Mouse (Mus musculus) left cerebral cortex, adult 8-10 months (tissue): ENCODE data around the gene Nova1. TPM values are rescaled to one million over a fixed set of nuclear protein-coding genes. Genes with fewer than 3 reads are reported as not detected.

ENCODE experiments used
- DNase-seq, 2 experiments: peaks; one replicate each; pipeline ENCODE4 v3.0.0; 2022; ENCODE audit warnings: low spot score in 2 of 2
- total RNA-seq, 4 experiments: library from RNA; stranded (reverse); gene quantifications; 2 replicates each; pipeline ENCODE4 v1.2.4; 2022

Gene Nova1
- 10 to 100 TPM; 47.4 to 60.1 (median 51.0) TPM for total RNA-seq

DNA sequence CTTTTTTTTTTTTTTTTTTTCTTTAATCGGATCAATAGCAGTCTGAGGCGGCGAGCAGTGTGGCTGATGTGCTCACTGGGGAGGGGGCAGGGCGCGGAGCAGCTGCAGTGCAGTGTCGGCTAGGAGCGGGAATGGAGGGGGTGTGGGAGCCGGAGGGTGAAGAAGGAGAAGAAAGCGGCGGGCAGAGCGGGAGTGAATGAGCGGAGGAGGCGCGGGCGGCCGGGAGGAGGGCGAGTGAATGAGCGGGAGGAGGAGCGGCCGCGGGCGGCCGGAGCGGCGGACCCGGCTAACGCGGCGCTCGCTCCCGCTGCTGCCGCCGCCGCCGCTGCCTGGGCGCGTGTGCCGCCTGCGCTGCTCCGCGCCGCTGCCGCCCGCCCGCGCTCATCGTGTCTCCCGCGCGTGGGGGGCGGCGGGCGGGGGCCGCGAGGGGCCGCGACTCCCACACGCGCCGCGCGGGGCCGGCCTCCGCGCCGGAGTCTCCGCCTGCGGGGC lies at the start of gene Nova1:
Gene Nova1 (minus strand): TSS at position 74 of the 492 bp plus-strand sequence.
- DNase-seq = peak; percentile 59 to 79

DNA sequence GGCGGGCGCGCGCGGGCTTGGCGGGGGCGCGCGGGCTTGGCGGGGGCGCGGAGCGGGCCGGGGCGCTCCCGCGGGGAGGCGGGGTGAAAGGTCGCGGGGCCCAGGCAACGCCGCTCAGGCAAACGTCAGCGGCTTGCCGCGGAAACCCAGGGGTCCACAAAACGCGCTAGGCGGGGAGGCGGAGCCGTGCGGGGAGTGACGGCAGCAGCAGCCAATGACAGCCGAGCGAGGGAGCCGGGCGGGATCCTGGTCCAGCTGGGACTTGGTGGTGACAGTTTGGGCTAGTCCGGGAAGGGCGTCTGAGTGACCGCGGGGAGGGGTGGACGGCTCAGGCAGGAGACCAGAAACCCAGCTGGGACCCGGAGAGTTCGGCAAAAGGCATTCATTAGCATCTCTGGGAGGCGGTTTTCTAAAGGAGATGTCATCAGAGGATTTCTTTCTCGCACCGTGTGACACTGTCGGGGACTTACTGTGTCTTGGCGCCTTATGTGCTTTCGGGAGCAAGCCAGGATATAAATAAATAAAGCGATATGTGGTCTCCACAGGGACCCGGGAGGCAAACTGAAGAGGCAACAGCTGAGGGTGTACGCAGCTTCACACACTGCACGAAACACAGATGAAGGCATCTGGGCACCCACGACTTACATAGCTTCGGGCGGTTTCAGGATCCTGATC lies 756 bp upstream of the Nova1 start:
- peak; percentile 94 to 98 for DNase-seq

DNA sequence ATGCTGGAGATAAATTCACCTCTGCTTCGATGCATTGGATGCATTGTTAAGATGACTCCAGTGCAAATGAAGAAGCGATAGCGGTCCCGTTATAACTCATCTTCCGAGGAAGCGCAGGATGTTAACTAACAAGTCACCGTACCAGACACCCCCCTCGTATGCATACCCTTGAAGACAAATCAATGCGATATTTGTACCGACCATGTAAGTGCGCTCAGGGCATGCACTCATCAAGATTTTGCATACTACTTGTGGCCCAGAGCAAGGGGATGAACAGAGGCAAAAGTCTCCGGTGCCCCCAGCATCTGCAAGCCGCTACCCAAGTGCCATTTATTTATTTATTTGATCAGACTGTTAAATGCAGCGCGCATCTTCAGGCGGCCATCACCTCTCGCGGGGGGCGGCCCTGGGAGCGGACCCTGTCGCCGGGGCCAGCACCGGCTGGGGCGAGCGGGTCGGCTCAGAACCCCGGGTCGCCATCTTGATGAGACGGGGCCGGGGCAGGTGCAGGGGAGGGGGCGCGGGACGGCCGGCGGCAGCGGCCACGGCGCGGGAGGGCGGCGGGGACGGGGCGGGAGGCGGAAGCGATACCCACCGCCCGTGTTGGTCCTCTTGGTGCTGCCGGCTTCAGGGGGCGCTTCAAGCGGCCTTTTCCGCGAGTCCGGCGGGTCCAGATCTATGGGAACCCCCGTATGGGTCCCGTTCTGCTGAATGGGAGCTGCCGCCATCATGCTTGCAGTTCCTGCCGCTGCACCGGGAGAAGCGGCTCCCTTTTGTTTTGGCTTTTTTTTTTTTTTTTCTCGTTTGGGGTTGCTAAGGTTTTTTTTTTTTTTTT lies 491 bp downstream of the Nova1 start:
- peak; percentile 46 to 57 for DNase-seq

DNA sequence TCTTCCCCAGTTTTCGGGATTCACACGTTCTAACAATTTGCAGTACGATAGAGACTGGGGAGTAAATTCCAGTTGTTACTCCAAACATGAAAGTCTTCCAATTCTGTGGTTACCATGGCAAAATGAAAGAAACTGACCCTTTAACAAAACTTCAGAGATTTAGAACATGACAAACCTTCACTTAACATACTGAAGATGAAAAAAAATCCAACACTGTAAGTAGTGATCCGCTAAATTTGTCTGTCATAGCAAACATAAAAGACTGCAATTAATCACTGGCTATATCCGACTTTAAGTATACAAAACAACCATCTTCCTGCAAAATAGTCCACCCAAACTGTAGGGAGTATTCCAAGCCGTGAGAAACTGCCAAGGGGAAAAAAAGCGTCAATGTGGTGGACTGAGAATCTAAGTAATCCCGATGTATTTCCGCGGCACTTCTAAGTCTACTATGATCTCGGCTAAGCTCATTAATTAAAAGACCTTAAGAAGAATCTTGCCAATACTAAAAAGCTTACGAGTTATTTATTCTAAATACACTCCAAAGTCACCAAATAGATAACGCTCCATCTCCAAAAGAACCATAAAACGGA lies 1.4 kb downstream of the Nova1 start:
- no peak for DNase-seq

DNA sequence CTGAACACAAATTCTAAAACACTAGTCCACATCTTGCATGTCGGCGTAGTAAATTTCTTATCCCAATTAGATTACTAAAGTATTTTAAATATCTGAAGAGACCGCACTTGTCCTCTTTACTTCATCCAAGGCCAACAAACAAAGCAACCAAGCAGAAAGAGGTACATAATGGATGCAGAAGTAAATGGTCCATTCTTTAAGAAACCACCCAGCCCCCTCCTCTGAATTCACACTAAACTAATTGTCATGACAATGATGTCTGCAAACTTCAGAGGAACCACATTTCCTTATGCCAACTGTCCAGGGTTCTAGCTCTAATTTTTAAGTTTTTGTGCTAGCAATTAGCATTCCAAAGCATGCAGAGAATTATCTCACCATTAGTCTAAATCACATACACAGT lies 2.4 kb downstream of the Nova1 start:
- DNase-seq = no peak

DNA sequence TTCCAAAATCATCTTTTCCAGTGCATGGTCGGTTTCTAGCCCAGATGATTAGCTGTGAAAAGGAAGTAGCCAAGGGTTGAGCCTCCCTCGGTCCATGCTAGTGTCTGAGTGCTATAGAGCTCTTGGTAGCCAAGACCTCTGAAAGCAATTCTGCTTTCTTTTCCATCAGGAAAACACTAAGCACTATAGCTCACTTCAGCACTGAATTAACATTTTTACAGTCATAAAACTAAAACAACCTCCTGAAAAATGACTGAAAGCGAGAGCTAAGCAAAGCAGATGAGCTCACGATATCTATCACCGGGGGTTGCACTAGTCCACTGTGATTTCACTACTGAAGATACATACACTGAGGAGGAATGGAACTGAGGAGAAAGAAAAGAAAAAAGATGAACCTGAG lies 3.0 kb downstream of the Nova1 start:
- DNase-seq = no peak

DNA sequence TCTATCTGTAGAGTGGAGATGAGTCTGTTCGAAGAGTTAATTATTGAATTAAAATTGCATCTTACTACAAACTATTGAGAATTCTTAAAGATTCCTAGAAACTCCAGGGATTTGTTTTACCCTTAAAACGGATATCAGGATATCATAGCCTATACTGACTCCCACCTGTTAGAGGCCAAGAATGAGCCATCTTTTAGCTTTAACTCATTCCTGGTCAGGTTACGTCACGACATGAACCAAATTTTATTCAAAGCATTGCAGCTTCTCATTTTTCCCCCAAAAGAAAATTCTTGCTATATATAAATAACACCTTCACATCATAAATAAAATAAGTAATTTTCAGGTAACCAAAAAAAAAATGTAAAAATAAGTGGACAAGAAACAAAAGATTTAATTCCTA lies 3.9 kb downstream of the Nova1 start:
- no peak for DNase-seq

DNA sequence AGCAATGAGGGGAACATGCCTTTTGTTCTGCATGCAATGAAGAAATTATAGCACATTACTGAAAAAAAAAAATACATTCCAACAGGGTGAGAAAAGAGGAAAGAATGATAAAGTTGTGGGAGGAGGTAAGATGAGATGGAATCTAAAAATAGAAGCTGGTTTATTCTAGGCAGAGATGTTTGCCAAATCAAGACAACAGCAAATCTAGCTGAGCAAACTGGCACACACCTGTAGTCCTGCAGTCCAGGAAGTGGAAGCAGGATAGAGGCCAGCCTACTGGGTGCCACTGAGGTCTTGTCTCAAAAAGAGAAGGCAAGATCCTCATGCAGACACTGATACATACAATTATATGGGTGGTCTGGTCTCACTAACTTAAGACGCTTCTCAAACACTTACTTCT lies 17.4 kb downstream of the Nova1 start:
- no peak for DNase-seq

DNA sequence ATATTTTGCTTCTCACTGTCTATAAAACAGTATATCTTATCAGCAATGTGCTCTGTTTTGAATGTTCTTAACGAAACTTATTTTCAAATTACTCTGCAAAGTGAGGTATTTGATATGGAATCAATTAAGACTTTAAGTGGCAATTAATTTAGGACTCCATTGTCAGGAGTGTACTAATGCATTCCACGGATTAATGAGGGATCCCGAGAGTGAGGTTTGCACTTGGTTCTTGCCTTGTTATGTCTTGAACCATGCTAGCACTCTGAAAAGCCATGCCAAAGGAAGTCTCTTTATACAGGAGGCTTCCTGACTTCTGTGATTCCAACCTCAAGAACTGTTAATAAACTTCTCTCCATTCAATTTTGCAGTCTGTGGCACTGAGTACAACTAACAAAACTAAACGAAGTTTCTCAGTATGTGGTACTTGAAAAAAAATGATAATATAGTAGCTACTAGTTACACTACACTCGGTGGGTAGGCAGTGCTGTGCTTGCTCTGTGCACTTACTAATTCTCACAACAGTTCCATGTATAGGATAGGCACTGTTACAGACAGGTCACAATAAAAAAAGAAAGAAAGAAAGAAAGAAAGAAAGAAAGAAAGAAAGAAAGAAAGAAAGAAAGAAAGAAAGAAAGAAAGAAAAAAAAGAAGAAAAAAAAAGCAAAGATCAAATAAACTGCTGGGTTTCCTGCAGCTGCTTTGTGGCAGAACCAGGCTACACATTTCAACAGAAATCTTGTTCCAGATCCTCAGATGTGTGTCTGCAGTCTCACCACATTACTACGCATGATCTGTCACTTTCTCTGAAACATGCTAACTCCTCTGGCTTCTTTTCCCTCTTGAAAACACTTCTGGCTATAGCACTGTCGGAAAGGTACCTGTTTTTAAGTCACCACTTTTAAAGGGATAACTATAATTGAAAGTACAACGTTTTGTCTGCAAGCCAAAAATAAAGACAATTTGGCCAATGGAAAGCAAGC lies 36.1 kb downstream of the Nova1 start:
- DNase-seq = no peak

DNA sequence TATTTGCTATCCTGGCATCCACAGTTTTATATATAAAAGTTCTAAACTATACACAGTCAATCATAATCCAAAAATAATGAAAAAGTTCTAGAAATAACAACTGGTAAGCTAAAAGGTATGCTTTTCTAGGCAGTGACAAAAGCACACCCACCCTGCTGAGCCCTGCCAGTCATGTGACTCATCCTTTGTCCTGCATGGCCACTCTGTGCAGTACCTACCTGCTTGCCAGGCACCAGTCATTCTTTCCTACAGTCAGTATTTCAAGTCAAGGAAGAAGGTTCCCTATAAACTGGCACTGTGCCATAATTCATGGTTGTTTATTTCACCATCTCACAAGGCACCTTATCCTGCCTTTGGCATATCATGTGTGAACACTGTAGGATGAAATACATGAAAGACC lies 37.2 kb downstream of the Nova1 start:
- no peak for DNase-seq

DNA sequence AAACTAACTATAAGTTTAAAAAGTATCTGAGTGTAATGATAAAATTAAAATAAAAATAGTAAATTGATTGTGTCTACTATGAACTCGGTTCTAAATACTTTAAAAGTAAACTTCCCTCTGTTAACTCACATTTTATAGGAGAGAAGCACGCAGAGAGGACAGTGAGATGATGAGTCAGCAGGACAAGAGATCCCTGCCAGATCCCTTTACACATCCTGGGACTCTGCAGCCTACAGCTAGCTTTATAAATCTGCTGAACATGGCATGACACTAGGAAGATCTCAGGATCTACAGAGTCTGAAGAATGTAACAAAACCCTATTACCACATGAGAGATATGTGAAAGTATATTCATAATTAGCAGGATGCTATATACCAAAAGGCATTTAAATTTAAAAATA lies 37.7 kb downstream of the Nova1 start:
- no peak for DNase-seq

DNA sequence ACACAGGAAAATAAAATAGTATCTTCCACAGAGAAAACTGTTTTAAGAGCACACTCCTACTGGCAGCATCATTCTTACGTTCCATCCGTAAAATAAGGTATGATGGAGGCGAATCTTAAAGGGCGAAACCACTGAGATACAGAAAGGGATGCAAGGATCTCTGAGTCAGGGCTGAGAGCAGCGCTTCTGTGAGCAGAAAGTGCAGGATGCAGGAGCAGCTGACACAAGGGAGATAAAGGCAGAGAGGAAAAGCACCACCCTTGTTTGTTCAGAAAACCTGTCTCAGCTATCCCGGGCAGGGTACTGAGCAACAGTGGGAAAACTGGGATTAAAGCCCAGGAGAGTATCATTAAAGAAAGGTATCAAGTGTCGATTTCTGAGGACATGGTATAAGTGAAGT lies 59.3 kb downstream of the Nova1 start:
- no peak for DNase-seq

DNA sequence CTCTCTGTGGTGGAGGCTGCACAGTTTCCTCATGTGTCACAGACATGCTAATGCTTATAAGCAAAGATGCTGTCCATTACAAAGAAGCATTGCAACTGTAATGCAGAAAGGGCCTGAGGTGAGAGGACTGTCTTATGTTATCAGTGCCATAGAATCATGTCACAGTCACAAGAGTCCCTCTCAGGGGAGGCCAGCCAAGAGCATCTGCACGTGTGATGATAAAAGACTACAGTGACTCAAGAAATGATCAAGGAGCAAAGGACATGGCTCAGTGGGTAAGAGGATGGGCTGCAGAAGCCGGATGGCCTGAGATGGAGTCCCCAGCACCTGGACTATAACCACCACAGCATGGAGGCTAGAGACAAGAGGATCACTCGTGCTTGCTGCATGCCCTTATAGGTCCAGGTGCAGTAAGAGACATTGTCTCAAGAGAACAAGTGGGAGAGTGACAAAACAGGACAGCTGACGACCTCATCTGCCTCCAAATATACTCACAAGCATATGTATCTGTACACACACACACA lies 64.3 kb downstream of the Nova1 start:
- no peak for DNase-seq

DNA sequence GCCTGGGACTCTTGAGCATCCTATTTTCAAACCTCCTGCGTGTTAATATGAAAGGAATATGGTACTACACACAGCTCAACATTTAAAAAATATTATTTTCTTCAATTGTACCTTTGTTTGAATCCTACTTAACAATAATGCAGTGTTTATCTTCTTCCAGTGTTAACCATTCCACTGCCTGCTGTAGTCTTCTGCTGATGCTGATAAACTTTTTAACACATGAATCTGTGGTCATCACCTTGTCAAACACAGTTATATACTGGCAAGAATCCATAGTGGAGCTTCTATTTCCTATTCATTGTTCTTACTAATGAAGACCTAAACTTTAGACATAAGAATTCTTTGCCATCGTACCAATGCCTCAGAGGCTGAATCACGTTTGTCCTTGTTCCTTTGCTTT lies 65.6 kb downstream of the Nova1 start:
- no peak for DNase-seq

DNA sequence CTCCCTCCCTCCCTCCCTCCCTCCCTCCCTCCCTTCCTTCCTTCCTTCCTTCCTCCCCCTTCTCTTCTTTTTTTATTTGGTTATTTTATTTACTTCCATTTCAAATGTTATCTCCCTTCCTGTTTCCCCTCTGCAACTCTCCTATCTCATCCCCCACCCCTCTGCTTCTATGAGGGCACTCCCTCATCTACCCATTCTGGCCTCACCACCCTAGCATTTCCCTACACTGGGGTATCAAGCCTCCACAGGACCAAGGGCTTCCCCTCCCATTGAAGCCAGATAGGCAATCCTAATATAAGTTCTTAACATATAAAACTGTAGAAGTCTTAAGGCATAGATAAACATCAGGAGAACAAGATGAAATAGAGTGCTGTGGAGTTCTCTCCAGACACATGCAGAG lies 85.5 kb downstream of the Nova1 start:
- no peak for DNase-seq

DNA sequence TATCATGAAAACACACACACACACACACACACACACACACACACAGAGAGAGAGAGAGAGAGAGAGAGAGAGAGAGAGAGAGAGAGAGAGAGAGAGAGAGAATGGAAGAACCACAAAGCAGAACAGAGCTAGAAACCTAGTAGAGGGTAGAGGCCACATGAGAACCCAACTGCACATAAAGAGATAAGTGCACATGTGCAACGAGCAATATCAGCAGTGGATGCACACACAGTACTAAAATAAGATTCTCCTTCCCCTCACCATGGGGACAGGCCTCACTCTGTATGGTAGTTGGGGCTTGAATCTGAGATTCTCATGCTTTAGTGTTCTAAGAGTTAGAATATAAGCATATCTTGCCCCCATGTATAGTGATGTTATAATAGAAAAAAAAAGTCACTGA lies 86.8 kb downstream of the Nova1 start:
- DNase-seq = no peak

DNA sequence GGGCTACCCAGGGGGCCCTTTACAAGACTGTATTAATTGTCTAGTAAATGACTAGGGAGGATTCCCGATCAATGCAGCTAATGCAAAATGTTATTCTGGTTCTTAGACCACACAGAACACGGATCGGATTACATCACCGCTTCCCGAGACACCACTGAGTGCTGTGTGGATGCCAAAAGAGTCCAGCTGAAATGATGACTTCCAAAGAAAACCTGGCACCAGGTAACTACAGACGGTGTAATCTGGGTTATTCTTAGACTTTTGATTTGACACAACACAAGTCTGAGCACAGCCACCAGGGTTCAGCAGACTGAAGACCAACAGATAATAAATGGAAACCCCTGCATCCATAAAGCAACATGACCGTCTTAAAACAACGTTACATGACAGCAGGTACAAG lies 96.8 kb downstream of the Nova1 start:
- no peak for DNase-seq

DNA sequence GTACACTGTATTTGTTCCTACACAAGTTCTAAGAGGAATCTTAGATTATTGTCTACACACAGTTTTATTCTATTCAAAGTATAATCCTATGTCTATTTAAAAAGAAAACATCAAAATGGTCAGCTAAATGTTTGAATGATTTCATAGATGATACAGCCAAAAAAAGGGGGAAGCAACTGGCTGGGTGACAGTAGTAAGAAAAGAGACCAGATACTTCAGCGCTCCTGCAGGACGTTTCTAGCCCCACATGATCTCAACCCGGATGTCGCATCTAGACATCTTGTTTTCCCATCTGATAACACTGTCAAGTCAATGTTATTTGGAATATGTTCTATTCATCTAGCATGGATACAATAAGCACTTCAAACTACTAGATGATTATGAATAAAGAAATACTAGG lies 99.7 kb downstream of the Nova1 start:
- no peak for DNase-seq

DNA sequence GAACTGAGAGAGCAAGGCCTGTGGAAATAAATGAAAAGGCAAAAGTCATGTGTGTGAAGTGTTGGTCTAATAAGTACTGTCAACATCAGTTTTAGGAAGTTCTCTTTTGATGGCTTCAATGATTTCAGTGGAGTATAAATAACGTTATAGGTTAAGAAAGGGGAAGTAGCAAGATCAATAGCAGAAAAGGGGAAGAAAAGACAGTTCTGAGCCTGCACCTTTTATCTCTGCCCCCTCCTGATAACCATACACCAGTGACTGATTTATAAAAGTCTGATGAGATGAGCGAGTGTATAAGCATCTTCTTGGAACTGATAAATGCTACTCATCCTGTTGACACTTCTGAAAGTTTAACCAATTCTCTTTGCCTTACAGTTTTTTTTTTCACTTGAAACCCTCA lies 108.6 kb downstream of the Nova1 start:
- DNase-seq = no peak

DNA sequence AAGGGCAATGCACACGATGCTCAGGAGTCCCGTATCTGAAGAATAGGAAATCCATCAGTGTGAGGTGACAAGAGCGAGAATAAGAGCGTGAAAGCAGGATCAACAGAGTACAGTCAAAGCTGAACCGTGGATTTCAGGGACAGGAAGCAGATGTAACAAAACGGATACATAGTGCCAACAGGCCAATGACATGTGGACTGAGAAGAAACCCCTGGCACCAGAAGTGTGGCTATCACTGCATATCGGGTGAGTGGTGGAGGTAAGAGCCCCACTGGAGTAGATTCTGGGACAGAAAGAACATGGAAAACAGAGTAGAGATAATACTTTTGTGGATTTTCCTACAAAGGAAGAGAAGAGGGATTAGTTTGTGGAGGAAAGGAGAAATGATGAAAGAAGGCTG lies 109.3 kb downstream of the Nova1 start:
- DNase-seq = no peak

DNA sequence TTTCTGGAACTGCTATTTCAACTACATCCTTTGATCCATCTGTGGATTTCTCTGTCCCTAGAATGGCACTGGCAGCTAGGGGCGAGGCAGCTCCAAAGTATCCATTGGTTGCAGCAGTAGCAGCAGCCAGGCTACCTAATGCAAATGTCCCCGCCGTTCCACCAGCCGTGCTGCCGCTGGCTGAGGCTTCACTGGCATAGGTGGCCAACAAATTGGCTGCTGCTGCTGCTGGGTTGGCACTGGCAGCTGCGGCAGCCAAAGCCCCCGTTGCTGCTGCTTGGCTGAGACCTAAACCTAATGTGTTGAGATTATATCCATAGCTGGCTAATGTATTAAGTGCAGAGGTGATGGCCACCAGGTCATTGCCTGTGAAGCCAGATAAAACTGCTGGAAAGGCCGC lies 118.5 kb downstream of the Nova1 start:
- no peak for DNase-seq
